Mouse (Mus musculus): ENCODE results near the gene Tcl1b1.
"Not testable (repeated sequence)": the region's sequence is repeated elsewhere in the genome, so short reads cannot be mapped to it uniquely, and the experiment has no call there.

Tcl1b1 gene

DNA sequence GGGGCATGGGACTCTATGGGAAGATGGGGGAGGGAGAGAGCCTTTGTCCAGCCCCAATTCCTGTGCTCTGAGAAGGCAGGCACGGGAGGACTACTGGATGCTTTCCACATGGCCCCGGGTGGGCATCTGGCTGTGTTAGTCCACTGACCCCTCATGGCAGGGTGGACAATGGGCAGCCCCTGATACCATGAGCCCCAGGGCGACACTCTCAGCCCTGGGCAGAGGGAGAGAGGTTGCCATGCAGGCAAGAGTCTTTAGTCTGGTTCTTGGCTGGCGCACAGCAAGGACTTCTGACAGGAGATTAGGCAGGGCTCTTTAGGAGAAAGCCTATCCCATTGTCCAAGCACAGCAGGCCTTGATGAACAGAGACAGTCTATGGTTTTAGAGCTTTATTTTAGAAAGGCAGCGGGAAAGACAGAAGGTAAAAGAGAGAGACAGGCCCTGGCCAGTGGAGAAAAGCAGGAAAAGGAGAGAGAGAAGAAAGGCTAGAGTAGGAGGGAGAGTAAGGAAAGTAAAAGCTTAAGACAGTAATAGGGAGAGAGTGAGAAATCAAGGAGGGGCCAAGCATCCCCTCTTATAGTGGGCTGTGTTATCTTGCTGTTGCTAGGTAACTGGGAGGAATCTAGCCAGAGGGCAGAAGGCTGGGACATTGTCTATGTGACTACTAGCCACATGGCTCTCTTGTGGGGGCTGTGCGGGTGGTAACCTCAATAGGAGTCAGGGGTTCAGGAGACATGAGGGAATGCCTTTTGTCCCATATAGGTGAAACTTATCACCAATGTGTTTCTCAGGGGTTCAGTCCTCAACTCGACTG is 40.4 kb downstream of the Tcl1b1 start:
- DNase-seq (ENCODE audit: low spot score in 2 of 2) = not testable (repeated sequence)

GRCm38 (mm10) chr12:105201657-105202056 is 42.2 kb downstream of the Tcl1b1 start, which contains the start of gene Tcl1b4:
Tcl1b4 (plus strand) TSS chr12:105201957.
- not testable (repeated sequence) for DNase-seq (ENCODE audit: low spot score in 2 of 2)

- no peak for DNase-seq (ENCODE audit: low spot score in 2 of 2)
These were observed 47.6 kb downstream of the Tcl1b1 start for GRCm38 (mm10) chr12:105207071-105207470.

- DNase-seq (ENCODE audit: low spot score in 2 of 2) = no peak
These were observed 49.0 kb downstream of the Tcl1b1 start for GRCm38 (mm10) chr12:105208441-105208840.

GRCm38 (mm10) chr12:105209231-105209630 is 49.7 kb downstream of the Tcl1b1 start:
- DNase-seq (ENCODE audit: low spot score in 2 of 2) = no peak
